ENCODE assay signal across 29 mouse cellular contexts in the genomic region with DNA sequence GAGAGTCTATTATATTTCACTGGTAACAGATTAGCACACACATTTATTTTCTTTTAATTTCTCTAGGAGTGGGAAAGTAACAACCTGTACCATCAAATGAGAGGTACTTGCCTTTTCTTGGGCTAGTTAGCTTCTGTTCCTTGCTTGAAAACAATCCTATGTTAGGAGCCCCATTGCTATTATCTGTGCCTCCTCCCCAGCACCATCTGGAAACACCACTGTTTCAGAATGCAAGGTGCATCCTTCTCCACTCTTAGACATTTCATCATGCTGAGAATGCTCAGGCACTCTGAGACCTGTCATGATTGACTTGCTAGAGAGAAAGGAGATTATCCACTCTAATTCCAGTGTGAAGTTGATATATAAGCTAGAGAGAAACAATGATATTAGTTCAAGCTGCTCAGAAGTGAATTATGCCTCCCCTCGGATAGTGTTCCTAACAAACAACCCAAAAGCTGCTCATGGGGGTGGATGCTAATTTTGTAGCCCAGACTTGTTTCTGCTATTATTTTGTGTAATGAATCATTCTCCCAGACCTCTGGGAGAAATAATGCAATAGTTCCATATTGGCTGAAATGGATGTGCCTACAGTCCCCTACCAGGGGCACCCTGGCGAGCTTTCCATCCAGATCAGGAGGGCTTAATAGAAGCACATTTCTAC.
DNase-seq lines count a peak whose midpoint lies in the region; TF ChIP-seq lines count a peak whose summit lies in the region.
"Had no signal": no experiment of that assay in that cellular context is flagged by ENCODE, and none has a peak within 500 bp of the region (broad histone marks: within the 10 kb centered on the region; RNA-seq: fewer than 3 reads in every experiment).

No protein-coding gene starts in this region.

- H3K4me1 ChIP-seq in cortical plate, adult 2 months (ENCODE audit: control insufficient read depth, insufficient read depth, low read length): no peaks in the 10 kb centered on the region
- H3K4me1 ChIP-seq: embryonic facial prominence, embryonic 10.5 days; embryonic facial prominence, embryonic 15.5 days; forebrain, embryonic 12.5 days; heart, embryonic 12.5 days; hindbrain, embryonic 13.5 days; liver, embryonic 12.5 days; midbrain, embryonic 12.5 days; neural tube, embryonic 12.5 days had no signal

- no peak for TF ChIP-seq POLR2A in cortical plate, adult 2 months (IDR thresholded peaks at IDR 0.05; ENCODE audit: extremely low read depth, insufficient read depth, low read length)

- H3K4me3 ChIP-seq in left cerebral cortex, adult 2 months: no peak overlapping the region
- H3K4me3 ChIP-seq in cortical plate, adult 2 months (ENCODE audit: insufficient read depth, low read length): no peak overlapping the region
- no peak overlapping the region for H3K4me3 ChIP-seq in layer of hippocampus, adult 2 months
- H3K4me3 ChIP-seq: embryonic facial prominence, embryonic 10.5 days; embryonic facial prominence, embryonic 15.5 days; forebrain, embryonic 12.5 days; gastrocnemius, adult 2 months; heart, adult 2 months; heart, embryonic 12.5 days; hindbrain, embryonic 13.5 days; liver, embryonic 12.5 days; midbrain, embryonic 12.5 days; myocyte; neural tube, embryonic 12.5 days had no signal

- peak overlapping the region; percentile 13 for H3K27ac ChIP-seq in left cerebral cortex, adult 2 months
- H3K27ac ChIP-seq in cortical plate, adult 2 months (ENCODE audit: insufficient read depth, low read length): peak overlapping the region; percentile 89
- peak overlapping the region; percentile 87 for H3K27ac ChIP-seq in layer of hippocampus, adult 2 months
- H3K27ac ChIP-seq: embryonic facial prominence, embryonic 10.5 days; embryonic facial prominence, embryonic 15.5 days; forebrain, embryonic 12.5 days; gastrocnemius, adult 2 months; heart, adult 2 months; hindbrain, embryonic 13.5 days; liver, embryonic 12.5 days; midbrain, embryonic 12.5 days; neural tube, embryonic 12.5 days had no signal

- intact Hi-C loops in left cerebral cortex, adult 2 months (cut with DNase I): loop anchor here (5.0 kb wide), 2 partner anchors 121 to 184 kb away; partner anchors contain the start of gene Cttnbp2
- intact Hi-C loops in left cerebral cortex, postnatal 10 days (cut with DNase I): no loop called here
- intact Hi-C loops in gastrocnemius, postnatal 36 days (cut with DNase I): no loop called here

- DNase-seq in left cerebral cortex, adult 2 months (ENCODE audit: extremely low spot score in 1 of 2, low spot score in 2 of 2): no peak
- DNase-seq in left cerebral cortex, postnatal 10 days (ENCODE audit: extremely low spot score in 1 of 2, low spot score in 2 of 2): no peak
- peak; percentile 51 to 74 for DNase-seq in layer of hippocampus, adult 2 months (ENCODE audit: low spot score in 2 of 2)
- peak; percentile 31 to 40 for DNase-seq in layer of hippocampus, postnatal 36 days
- DNase-seq in gastrocnemius, postnatal 36 days: no peak
- DNase-seq in thymus, postnatal 0 days (ENCODE audit: low spot score): no peak
- DNase-seq: adrenal gland, postnatal 25 days; B cell, adult 2 months; cerebellum, adult 18-20 months; cerebellum, postnatal 10 days; forebrain, postnatal 0 days; gastrocnemius, adult 2 months; heart, adult 2 months; heart, postnatal 4 days; kidney, postnatal 14 days; left cerebral cortex, postnatal 4 days; liver, postnatal 0 days; lung, postnatal 36 days; thymus, postnatal 4 days had no signal

- TF ChIP-seq CTCF in left cerebral cortex, adult 2 months (IDR thresholded peaks at IDR 0.05): no peak
- no peak for TF ChIP-seq CTCF in cortical plate, adult 2 months (IDR thresholded peaks at IDR 0.05; ENCODE audit: extremely low read depth, insufficient read depth, low read length)
- TF ChIP-seq CTCF in layer of hippocampus, adult 2 months (conservative IDR thresholded peaks at IDR 0.05): no peak

Comparison
In these comparisons a context has a peak if more than half of its experiments do, and no peak if none do; other contexts are left out.
1. DNase-seq: peak in layer of hippocampus, adult 2 months (2 of 2) and layer of hippocampus, postnatal 36 days (2 of 2); none in left cerebral cortex, adult 2 months (0 of 2), left cerebral cortex, postnatal 10 days (0 of 2), gastrocnemius, postnatal 36 days (0 of 2) and thymus, postnatal 0 days (single experiment).
2. H3K27ac ChIP-seq: peak in every context shown above with its lines; median percentile 89 in cortical plate, adult 2 months; 87 in layer of hippocampus, adult 2 months; 13 in left cerebral cortex, adult 2 months.